Mouse (Mus musculus): ENCODE results near the gene Ogfr.

- no peak for TF ChIP-seq CTCF (IDR thresholded peaks at IDR 0.05; ENCODE audit: control insufficient read depth, insufficient read depth, low read length)
- no peak for TF ChIP-seq POLR2A (IDR thresholded peaks at IDR 0.05; ENCODE audit: borderline replicate concordance, control insufficient read depth, low read depth, low read length)
Observed at GRCm38 (mm10) chr2:180556470-180556869, 32.6 kb upstream of the Ogfr start.
